Mouse (Mus musculus) lung, adult 2 months (tissue): ENCODE measurements around the gene Gucy2d. TPM values are rescaled to one million over a fixed set of nuclear protein-coding genes. Genes with fewer than 3 reads are reported as not detected.

ENCODE experiments used
- DNase-seq: peaks from one replicate; pipeline ENCODE4 v3.0.0; 2022
- H3K4me1 ChIP-seq: fragments of 200-500 bp; 2 replicates; pipeline ENCODE4 v1.6.1; 2011; ENCODE audit warnings: low read length; ENCODE audit not compliant: control insufficient read depth, insufficient read depth
- H3K4me3 ChIP-seq: fragments of 200-500 bp; replicated peaks from 2 replicates; pipeline ENCODE3; 2011; ENCODE audit warnings: low read depth, mild to moderate bottlenecking, control low read depth, low read length; ENCODE audit errors: extremely low read depth
- CTCF ChIP-seq: fragments of 200-500 bp; IDR thresholded peaks from 2 replicates; pipeline ENCODE4 v1.5.1; 2011; ENCODE audit warnings: mild to moderate bottlenecking, low read length, control low read depth; ENCODE audit not compliant: insufficient read depth
- POLR2A ChIP-seq: fragments of 200-500 bp; IDR thresholded peaks from 2 replicates; pipeline ENCODE4 v1.6.1; 2011; ENCODE audit warnings: low read depth, mild to moderate bottlenecking, control low read depth, low read length, borderline replicate concordance; ENCODE audit errors: extremely low read depth
- WGBS: fragments of 180-500 bp; shearing (Covaris S2); methylation state at CpG from one replicate; pipeline ENCODE4 v1.1.7; 2018; 5-methylcytosine and 5-hydroxymethylcytosine counted together
- polyA plus RNA-seq: library from polyadenylated mRNA; depleted of rRNA; stranded (reverse); fragments of >200 nt; gene quantifications from 2 replicates; pipeline ENCODE4 v1.2.3, GENCODE M21; 2012; rRNA removed

The Gucy2d gene
- polyA plus RNA-seq, 1 experiment = 0.04 TPM

- TF ChIP-seq POLR2A (no peak), CTCF (no peak)
- no peak for DNase-seq
- H3K4me1 ChIP-seq = peaks cover 22% of the 10 kb centered on the region
- 47% methylated on average over 6 of the region's 6 CpGs for WGBS
- H3K4me3 ChIP-seq = no peak overlapping the region
Measured at GRCm38 (mm10) chr7:98524401-98524800, 84.2 kb downstream of the Gucy2d start.

DNA sequence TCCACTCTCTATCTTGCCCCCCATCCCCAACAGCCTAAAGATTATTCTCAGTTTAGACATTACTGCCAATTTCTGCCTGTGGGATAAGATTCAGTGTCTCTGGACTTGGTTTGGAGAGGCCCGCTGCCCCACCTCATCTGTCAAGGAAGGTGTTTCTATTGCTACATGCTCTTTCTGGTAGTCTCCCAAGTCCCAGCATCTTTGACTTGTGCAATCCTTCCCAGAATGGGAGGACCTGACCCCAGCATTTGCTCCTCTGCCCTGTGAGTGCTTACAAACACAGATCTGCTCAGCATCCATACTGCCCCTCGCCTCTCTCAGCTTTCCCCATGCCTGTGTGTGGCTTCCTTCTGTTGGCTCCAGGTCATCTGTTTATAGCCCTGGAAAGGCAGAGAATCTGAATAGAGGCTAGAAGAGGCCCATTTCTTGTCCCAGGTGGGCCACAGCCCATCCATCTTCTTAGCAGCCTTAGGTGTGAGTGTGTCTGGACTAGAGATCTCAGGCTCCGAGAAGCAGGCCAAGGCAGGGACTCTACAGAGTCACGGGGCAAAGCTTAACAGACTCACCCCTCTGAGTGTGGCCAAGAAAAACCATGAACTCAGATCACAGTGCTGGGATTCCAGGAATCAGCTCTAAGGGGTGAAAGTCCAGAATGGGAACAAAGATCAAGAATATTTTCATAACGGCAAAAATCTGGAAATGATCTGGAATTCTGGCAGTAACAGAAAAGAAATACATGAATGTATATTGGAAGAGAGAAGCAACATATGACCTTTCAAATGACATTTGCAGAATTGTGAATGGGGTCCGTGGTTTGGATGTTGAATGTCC is 84.9 kb downstream of the Gucy2d start:
- Histone ChIP-seq H3K4me1 (peaks cover 22% of the 10 kb centered on the region), H3K4me3 (no peak overlapping the region)
- WGBS = 73% methylated on average over 6 of the region's 6 CpGs
- TF ChIP-seq POLR2A (no peak), CTCF (no peak)
- DNase-seq = no peak

Other genes with a start within 250 kb of the Gucy2d start
- 1.5 and 2.1 TPM in 2 replicates for gene B3gnt6, start 240.9 kb upstream of the Gucy2d start, polyA plus RNA-seq
- gene Acer3, start 119.2 kb upstream of the Gucy2d start, polyA plus RNA-seq = 22.0 and 22.6 TPM in 2 replicates
- gene Tsku, start 79.1 kb upstream of the Gucy2d start, polyA plus RNA-seq = 22.0 and 29.3 TPM in 2 replicates
- 38.4 and 49.3 TPM in 2 replicates for gene Lrrc32, start 48.9 kb downstream of the Gucy2d start, polyA plus RNA-seq
- 18.9 and 20.2 TPM in 2 replicates for gene Emsy, start 216.4 kb downstream of the Gucy2d start, polyA plus RNA-seq